Mouse (Mus musculus): ENCODE measurements around the gene Lama5.

Gene Lama5

GRCm38 (mm10) chr2:180254436-180255209 lies 29.0 kb upstream of the Lama5 start:
- DNase-seq (ENCODE audit: low spot score) = no peak

GRCm38 (mm10) chr2:180251838-180252237 lies 26.2 kb upstream of the Lama5 start:
- no peak for DNase-seq (ENCODE audit: low spot score)

GRCm38 (mm10) chr2:180250930-180251611 lies 25.4 kb upstream of the Lama5 start:
- DNase-seq (ENCODE audit: low spot score) = no peak

GRCm38 (mm10) chr2:180248947-180249660 lies 23.4 kb upstream of the Lama5 start:
- no peak for DNase-seq (ENCODE audit: low spot score)

- no peak for DNase-seq (ENCODE audit: low spot score)
These were observed 22.3 kb upstream of the Lama5 start for GRCm38 (mm10) chr2:180247916-180248315.

GRCm38 (mm10) chr2:180243108-180243507 lies 17.4 kb upstream of the Lama5 start:
- no peak for DNase-seq (ENCODE audit: low spot score)

- no peak for DNase-seq (ENCODE audit: low spot score)
These were observed 12.9 kb upstream of the Lama5 start for GRCm38 (mm10) chr2:180238591-180238990.

GRCm38 (mm10) chr2:180237601-180238345 lies 12.1 kb upstream of the Lama5 start:
- no peak for DNase-seq (ENCODE audit: low spot score)

GRCm38 (mm10) chr2:180236930-180237329 lies 11.3 kb upstream of the Lama5 start:
- no peak for DNase-seq (ENCODE audit: low spot score)

GRCm38 (mm10) chr2:180236500-180236899 lies 10.8 kb upstream of the Lama5 start:
- DNase-seq (ENCODE audit: low spot score) = no peak

- no peak for DNase-seq (ENCODE audit: low spot score)
These were observed 10.1 kb upstream of the Lama5 start for GRCm38 (mm10) chr2:180235788-180236187.

GRCm38 (mm10) chr2:180234980-180235379 lies 9.3 kb upstream of the Lama5 start:
- DNase-seq (ENCODE audit: low spot score) = no peak

GRCm38 (mm10) chr2:180234353-180234752 lies 8.7 kb upstream of the Lama5 start:
- DNase-seq (ENCODE audit: low spot score) = no peak

GRCm38 (mm10) chr2:180233101-180233904 lies 7.6 kb upstream of the Lama5 start:
- no peak for DNase-seq (ENCODE audit: low spot score)

- no peak for DNase-seq (ENCODE audit: low spot score)
These were observed 4.8 kb upstream of the Lama5 start for GRCm38 (mm10) chr2:180230482-180230881.

GRCm38 (mm10) chr2:180229129-180229528 lies 3.5 kb upstream of the Lama5 start:
- DNase-seq (ENCODE audit: low spot score) = no peak

GRCm38 (mm10) chr2:180228592-180228991 lies 2.9 kb upstream of the Lama5 start:
- DNase-seq (ENCODE audit: low spot score) = no peak

GRCm38 (mm10) chr2:180228060-180228458 lies 2.4 kb upstream of the Lama5 start:
- no peak for DNase-seq (ENCODE audit: low spot score)

- no peak for DNase-seq (ENCODE audit: low spot score)
These were observed 1.8 kb upstream of the Lama5 start for GRCm38 (mm10) chr2:180227262-180228059.

GRCm38 (mm10) chr2:180225044-180225761 lies 456 bp downstream of the Lama5 start:
- DNase-seq (ENCODE audit: low spot score) = no peak
